Mouse (Mus musculus) midbrain, embryonic 16.5 days (tissue): Measurements from ENCODE around the gene Sdhb. TPM values are rescaled to one million over a fixed set of nuclear protein-coding genes. Genes with fewer than 3 reads are reported as not detected.

ENCODE experiments used
- ATAC-seq: fragments of 200-750 bp; cut with Nextera tagmentation; 2 replicates; pipeline ENCODE4 v1.8.0; 2017; ENCODE audit warnings: moderate TSS enrichment
- H3K27ac ChIP-seq: fragments of 300-500 bp; sonication (generic); 2 replicates; pipeline ENCODE4 v1.5.1; 2014; ENCODE audit warnings: mild to moderate bottlenecking, low read length, mixed read lengths
- H3K27me3 ChIP-seq: fragments of 300-500 bp; sonication (generic); 2 replicates; pipeline ENCODE4 v1.6.1; 2014; ENCODE audit warnings: low read depth, low read length, mixed read lengths; ENCODE audit not compliant: control insufficient read depth, insufficient read depth
- H3K36me3 ChIP-seq: fragments of 300-500 bp; sonication (generic); 2 replicates; pipeline ENCODE4 v1.6.1; 2014; ENCODE audit warnings: mild to moderate bottlenecking, low read length, moderate library complexity, mixed read lengths; ENCODE audit not compliant: control insufficient read depth, insufficient read depth
- H3K4me1 ChIP-seq: fragments of 300-500 bp; sonication (generic); 2 replicates; pipeline ENCODE4 v1.6.1; 2014; ENCODE audit warnings: mild to moderate bottlenecking, low read length, mixed read lengths; ENCODE audit not compliant: control insufficient read depth, insufficient read depth
- H3K4me2 ChIP-seq: fragments of 300-500 bp; sonication (generic); 2 replicates; pipeline ENCODE4 v1.6.1; 2014; ENCODE audit warnings: mild to moderate bottlenecking, low read length, mixed read lengths
- H3K4me3 ChIP-seq: fragments of 300-500 bp; sonication (generic); 2 replicates; pipeline ENCODE4 v1.5.1; 2014; ENCODE audit warnings: low read depth, mild to moderate bottlenecking, low read length, moderate library complexity, mixed read lengths
- H3K9ac ChIP-seq: fragments of 300-500 bp; sonication (generic); 2 replicates; pipeline ENCODE4 v1.6.1; 2014; ENCODE audit warnings: low read depth, low read length, mixed read lengths
- H3K9me3 ChIP-seq: fragments of 300-500 bp; sonication (generic); replicated peaks from 2 replicates; pipeline ENCODE4 v1.6.1; 2014; ENCODE audit warnings: mild to moderate bottlenecking, low read length, mixed read lengths; ENCODE audit not compliant: control insufficient read depth, poor library complexity, severe bottlenecking
- WGBS: fragments of 180-500 bp; shearing (Covaris S2); extraction: QIAGEN DNeasy Blood & Tissue Kit; methylation state at CpG from one replicate; pipeline ENCODE4 v1.1.7; 2014; 5-methylcytosine and 5-hydroxymethylcytosine counted together
- polyA plus RNA-seq: library from polyadenylated mRNA; unstranded; fragments of >200 nt; fragmentation: Nextera tagmentation; extraction: Ambion mirVana; gene quantifications from 2 replicates; pipeline ENCODE4 v1.2.1, GENCODE M21; 2015

The Sdhb gene
- polyA plus RNA-seq, 1 experiment from 2014 or later: 455 TPM

DNA sequence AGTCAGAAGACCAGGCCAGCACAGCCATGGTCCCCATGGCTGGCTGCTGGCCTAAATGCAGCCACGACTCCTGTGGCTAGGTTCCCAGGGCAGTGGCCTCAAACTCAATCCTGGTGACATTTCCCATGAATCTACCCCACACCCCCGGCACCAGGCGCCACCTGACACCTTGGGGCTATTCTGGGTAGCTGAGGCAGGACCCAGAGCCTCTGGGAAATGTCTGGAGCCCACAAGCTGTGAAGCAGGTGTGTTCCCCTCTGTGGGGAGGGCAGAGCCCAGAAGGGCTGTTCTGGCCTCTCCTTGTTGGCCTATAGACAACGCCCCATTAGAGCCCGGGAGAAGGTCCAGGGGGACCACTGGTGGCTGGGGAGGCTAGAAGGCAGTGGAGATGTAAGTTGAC lies 38.5 kb upstream of the Sdhb start:
- H3K4me1 ChIP-seq: no peaks in the 10 kb centered on the region
- WGBS: 82% methylated on average over 5 of the region's 5 CpGs
- H3K27me3 ChIP-seq: no peaks in the 10 kb centered on the region
- H3K4me2 ChIP-seq: no peak overlapping the region
- H3K4me3 ChIP-seq: no peak overlapping the region
- H3K36me3 ChIP-seq: no peaks in the 10 kb centered on the region
- H3K27ac ChIP-seq: no peak overlapping the region
- no peaks in the 10 kb centered on the region for H3K9me3 ChIP-seq
- no peak for ATAC-seq
- H3K9ac ChIP-seq: no peak overlapping the region

DNA sequence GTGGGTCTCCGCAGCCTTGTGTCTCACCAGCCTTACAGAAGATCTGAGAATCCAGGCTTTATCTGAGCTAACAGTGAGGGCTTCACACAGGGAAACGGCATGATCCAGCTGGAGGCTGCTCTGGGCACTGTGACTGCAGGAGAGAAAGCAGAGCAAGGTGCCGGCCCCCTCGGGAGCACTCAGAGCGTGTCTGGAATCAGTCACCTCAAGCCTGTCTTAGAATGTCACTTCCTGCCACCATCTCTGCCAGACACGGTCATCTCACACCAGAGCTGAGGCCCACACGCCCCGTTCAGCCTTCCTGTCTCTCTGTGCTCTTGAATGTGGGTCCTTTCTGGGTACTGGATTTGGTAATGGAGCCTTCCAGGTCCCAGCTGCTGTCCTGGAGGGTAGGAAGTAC lies 35.4 kb upstream of the Sdhb start:
- Histone ChIP-seq H3K27me3 (no peaks in the 10 kb centered on the region), H3K4me3 (no peak overlapping the region), H3K9ac (no peak overlapping the region), H3K4me2 (no peak overlapping the region), H3K9me3 (no peaks in the 10 kb centered on the region), H3K4me1 (no peaks in the 10 kb centered on the region), H3K36me3 (no peaks in the 10 kb centered on the region), H3K27ac (no peak overlapping the region)
- WGBS: 86% methylated on average over 8 of the region's 8 CpGs
- no peak for ATAC-seq

DNA sequence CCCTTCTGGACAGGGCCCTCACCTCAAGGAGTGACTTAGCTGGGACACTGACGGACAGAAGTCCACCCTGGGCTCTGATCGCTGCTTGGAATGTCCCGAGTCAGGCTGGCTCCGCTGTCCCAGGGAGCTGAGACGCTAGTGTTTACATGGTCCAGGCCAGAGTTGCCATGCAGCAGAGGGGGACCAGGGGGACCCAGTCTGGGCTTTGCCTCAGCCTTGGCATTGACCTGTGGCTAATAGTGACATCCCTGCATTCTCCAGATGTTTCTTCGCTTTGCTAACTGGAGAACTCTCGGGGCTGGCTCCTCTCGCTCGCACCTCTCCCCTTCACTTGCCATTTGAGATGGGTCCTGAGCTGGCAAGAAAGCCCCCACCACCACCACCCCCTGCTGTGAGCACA lies 32.7 kb upstream of the Sdhb start:
- H3K27ac ChIP-seq: no peak overlapping the region
- H3K36me3 ChIP-seq: no peaks in the 10 kb centered on the region
- ATAC-seq: no peak
- no peaks in the 10 kb centered on the region for H3K4me1 ChIP-seq
- no peaks in the 10 kb centered on the region for H3K9me3 ChIP-seq
- H3K4me3 ChIP-seq: no peak overlapping the region
- no peak overlapping the region for H3K4me2 ChIP-seq
- no peaks in the 10 kb centered on the region for H3K27me3 ChIP-seq
- WGBS: 85% methylated on average over 9 of the region's 9 CpGs
- no peak overlapping the region for H3K9ac ChIP-seq

DNA sequence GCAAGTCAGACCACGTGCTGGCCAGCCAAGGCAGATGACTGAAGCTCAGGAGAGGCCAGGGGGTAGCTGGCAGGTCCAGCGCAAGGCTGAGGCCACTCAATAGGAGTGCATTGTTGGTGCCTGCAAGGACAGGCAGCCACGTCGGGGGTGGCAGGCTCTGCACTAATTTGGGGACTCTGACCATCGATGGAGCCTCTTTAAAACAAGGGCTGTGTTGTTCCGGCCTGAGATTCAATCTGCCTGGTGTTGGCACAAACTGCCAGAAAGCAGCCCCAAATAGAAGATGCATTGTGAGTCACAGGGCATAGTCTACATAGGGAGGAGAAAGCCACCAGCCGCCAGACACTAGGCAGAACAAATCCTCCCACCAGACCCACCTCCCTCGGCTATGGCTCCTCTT lies 31.3 kb upstream of the Sdhb start:
- H3K36me3 ChIP-seq: no peaks in the 10 kb centered on the region
- 0 out of 2 replicates have a peak overlapping the region, but pooled peaks have one; percentile 10 for H3K27ac ChIP-seq
- no peaks in the 10 kb centered on the region for H3K4me1 ChIP-seq
- H3K27me3 ChIP-seq: no peaks in the 10 kb centered on the region
- ATAC-seq: peak; percentile 70
- H3K4me2 ChIP-seq: no peak overlapping the region
- H3K9ac ChIP-seq: no peak overlapping the region
- no peak overlapping the region for H3K4me3 ChIP-seq
- 65% methylated on average over 8 of the region's 8 CpGs for WGBS
- no peaks in the 10 kb centered on the region for H3K9me3 ChIP-seq

DNA sequence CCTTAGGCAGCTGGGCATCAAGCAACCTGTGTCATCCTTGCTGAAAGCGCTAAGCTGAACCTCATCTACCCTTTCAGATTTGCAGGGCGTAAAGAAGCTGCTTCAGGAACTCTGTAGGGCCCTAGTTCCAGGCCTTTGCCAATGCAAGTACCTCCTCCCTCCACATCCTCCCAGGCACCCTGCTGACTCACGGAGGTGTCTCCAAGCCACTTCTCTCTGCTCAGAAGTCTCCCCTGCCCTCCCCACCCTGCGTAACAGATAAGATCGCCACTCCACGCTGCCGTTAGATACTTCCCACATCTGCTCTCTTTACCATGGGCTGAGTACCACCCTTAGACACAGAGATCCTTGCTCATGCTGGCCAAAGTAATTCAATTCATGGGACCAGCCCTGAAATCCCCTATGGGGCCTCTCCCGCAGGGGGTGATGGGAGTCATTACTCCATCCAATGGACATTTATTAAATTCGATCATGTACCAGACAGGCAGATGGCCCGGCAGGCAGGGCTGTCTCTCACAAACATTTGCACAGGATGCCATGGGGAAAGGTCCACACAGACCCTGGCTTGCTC lies 30.0 kb upstream of the Sdhb start:
- Histone ChIP-seq H3K9me3 (no peaks in the 10 kb centered on the region), H3K9ac (no peak overlapping the region), H3K4me1 (no peaks in the 10 kb centered on the region), H3K27ac (no peak overlapping the region), H3K4me2 (no peak overlapping the region), H3K36me3 (no peaks in the 10 kb centered on the region), H3K27me3 (no peaks in the 10 kb centered on the region), H3K4me3 (no peak overlapping the region)
- whole genome bisulfite sequencing: 68% methylated on average over 10 of the region's 10 CpGs
- ATAC-seq: no peak

DNA sequence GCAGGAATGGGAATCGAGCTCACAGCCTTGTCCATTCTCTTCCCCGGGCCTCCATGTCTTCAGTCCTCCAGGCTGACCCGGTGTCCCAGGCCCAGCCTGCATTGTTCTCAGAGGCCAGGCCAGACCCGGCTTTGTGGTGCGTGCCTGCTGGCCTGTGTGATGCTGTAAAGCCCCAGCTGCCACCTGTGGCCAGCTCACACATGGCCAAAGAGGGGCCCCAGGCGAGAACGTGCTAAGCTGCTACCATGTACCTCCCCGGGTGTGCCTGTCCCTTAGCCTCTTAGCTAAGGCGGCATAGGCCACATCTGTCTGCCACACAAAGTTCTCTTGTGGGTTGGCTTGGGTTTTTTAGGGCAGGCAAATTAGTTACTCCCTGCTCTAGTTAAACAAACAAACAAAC lies 25.4 kb upstream of the Sdhb start:
- Histone ChIP-seq H3K4me3 (no peak overlapping the region), H3K4me2 (no peak overlapping the region), H3K27ac (no peak overlapping the region), H3K9me3 (no peaks in the 10 kb centered on the region), H3K4me1 (no peaks in the 10 kb centered on the region), H3K36me3 (no peaks in the 10 kb centered on the region), H3K27me3 (no peaks in the 10 kb centered on the region), H3K9ac (no peak overlapping the region)
- ATAC-seq: no peak
- WGBS: 58% methylated on average over 9 of the region's 9 CpGs

DNA sequence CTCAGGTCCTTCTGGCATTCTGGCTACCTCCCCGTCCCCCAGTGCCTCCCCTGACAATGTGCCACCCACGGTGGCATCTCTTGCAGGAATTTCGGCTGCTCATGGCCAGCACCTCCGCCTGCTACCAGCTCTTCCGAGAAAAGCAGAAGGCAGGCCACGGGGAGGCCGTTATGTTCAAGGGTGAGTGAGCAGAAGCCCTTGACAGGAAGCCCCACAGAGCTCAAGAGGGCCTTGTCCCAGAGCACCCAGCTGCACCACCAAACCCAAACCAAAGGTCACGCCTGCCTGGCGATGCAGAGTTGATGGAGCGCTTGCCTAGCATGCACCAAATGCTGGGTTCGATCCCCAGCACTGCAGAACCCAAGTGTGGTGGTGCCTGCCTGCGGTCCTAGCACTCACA lies 16.6 kb upstream of the Sdhb start:
- Histone ChIP-seq H3K36me3 (no peaks in the 10 kb centered on the region), H3K27ac (no peak overlapping the region), H3K4me1 (no peaks in the 10 kb centered on the region), H3K4me2 (no peak overlapping the region), H3K4me3 (no peak overlapping the region), H3K9me3 (no peaks in the 10 kb centered on the region), H3K27me3 (no peaks in the 10 kb centered on the region), H3K9ac (no peak overlapping the region)
- no peak for ATAC-seq
- WGBS: 88% methylated on average over 12 of the region's 12 CpGs

DNA sequence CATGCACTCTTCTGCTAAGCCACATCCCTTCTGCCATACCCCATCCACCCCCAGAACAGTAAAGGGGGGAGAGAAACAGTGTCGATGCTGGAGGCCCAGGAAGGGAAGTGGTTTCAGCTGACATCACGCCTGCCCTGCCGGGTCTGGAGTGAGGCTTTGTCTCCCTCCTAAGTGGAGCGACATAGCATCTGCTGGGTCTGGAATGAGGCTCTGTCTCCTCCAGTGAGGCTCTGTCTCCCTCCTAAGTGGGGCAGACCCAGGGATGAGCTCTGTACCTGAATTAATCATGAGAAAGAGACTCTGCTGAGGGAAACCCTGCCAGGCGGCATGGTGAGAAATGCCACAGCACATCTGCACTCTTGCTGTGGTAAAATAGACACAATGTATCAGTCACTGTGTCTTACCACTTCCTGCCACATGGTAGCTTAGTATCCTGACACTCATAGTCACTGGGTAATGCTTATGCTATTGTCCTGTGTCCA lies 16.0 kb upstream of the Sdhb start:
- Histone ChIP-seq H3K9me3 (no peaks in the 10 kb centered on the region), H3K9ac (no peak overlapping the region), H3K27ac (no peak overlapping the region), H3K4me1 (no peaks in the 10 kb centered on the region), H3K36me3 (no peaks in the 10 kb centered on the region), H3K27me3 (no peaks in the 10 kb centered on the region), H3K4me2 (no peak overlapping the region), H3K4me3 (no peak overlapping the region)
- WGBS: 80% methylated on average over 5 of the region's 5 CpGs
- ATAC-seq: no peak

DNA sequence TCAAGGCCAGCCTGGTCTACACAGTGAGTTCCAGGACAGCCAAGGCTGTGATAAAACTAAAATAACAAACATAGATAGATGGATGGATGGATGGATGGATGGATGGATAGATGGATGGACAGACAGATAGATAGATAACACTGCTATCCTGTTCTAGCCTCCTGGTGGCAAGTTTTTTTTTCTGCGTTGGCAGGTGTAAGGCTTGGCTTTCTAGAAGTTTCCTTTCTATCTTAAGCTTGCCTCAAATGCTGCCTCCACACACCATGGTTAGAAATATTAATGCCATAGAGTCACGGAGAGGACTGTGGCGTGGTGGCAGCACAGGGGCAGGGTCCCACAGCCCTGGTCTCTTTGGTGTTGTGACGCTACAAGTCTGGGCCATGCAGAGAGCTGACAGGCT lies 15.4 kb upstream of the Sdhb start:
- ATAC-seq: no peak
- H3K27me3 ChIP-seq: no peaks in the 10 kb centered on the region
- no peak overlapping the region for H3K27ac ChIP-seq
- no peaks in the 10 kb centered on the region for H3K4me1 ChIP-seq
- no peak overlapping the region for H3K9ac ChIP-seq
- H3K4me3 ChIP-seq: no peak overlapping the region
- H3K4me2 ChIP-seq: no peak overlapping the region
- no peaks in the 10 kb centered on the region for H3K36me3 ChIP-seq
- no peaks in the 10 kb centered on the region for H3K9me3 ChIP-seq
- 96% methylated on average over 4 of the region's 4 CpGs for WGBS
